Mouse (Mus musculus) embryonic fibroblast, embryonic 13.5 days (primary cell): ENCODE data around the gene Cdk8.

Source experiments
- CTCF ChIP-seq: IDR thresholded peaks from 2 replicates; pipeline ENCODE4 v1.5.1; 2011; ENCODE audit warnings: mild to moderate bottlenecking, control low read depth, low read length, moderate library complexity, borderline replicate concordance; ENCODE audit not compliant: insufficient read depth
- POLR2A ChIP-seq: IDR thresholded peaks from 2 replicates; pipeline ENCODE4 v1.6.1; 2011; ENCODE audit warnings: low read depth, mild to moderate bottlenecking, control low read depth, low read length, moderate library complexity

DNA sequence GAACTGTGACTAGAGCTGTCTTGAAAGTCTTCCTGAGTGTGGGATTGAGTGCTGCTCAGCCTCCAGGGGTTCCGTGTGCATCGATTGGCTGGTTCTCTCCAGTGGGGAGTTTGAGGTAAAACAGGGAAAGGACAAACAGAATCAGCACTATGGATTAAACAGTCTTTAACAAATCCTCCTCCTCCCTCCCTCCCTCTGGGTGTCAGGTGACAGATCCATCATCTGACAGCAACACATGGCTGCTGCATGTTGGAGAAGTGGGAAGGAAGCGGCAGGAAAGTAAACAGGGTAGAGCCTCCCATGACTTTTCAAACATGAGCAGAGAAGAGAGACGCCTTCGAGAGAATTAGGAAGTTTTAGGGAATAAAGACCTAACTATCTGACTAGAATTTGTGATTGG, 59.4 kb downstream of the Cdk8 start:
- TF ChIP-seq POLR2A = no peak
- TF ChIP-seq CTCF = no peak
